Mouse (Mus musculus) testis, adult 2 months (tissue): ENCODE results near the gene 6030468B19Rik. TPM values are rescaled to one million over a fixed set of nuclear protein-coding genes. Genes with fewer than 3 reads are reported as not detected.

ENCODE experiments used
- H3K27ac ChIP-seq: fragments of 200-500 bp; 2 replicates; pipeline ENCODE4 v1.5.1; 2012; ENCODE audit warnings: low read depth, low read length; ENCODE audit not compliant: control insufficient read depth, insufficient read depth
- H3K27me3 ChIP-seq: fragments of 200-500 bp; 2 replicates; pipeline ENCODE4 v1.6.1; 2012; ENCODE audit warnings: mild to moderate bottlenecking, low read length, moderate library complexity; ENCODE audit not compliant: control insufficient read depth, insufficient read depth
- H3K36me3 ChIP-seq: fragments of 200-500 bp; 2 replicates; pipeline ENCODE4 v1.6.1; 2012; ENCODE audit warnings: mild to moderate bottlenecking, low read length; ENCODE audit not compliant: control insufficient read depth, insufficient read depth
- H3K4me1 ChIP-seq: fragments of 200-500 bp; 2 replicates; pipeline ENCODE4 v1.6.1; 2012; ENCODE audit warnings: low read length; ENCODE audit not compliant: control insufficient read depth, insufficient read depth
- H3K4me3 ChIP-seq: fragments of 200-500 bp; 2 replicates; pipeline ENCODE4 v1.5.1; 2012; ENCODE audit warnings: low read depth, mild to moderate bottlenecking, low read length, moderate library complexity, mixed read lengths; ENCODE audit not compliant: control insufficient read depth
- CTCF ChIP-seq: fragments of 200-500 bp; IDR thresholded peaks from 2 replicates; pipeline ENCODE4 v1.5.1; 2012; ENCODE audit warnings: low read depth, mild to moderate bottlenecking, inconsistent platforms, low read length, moderate library complexity; ENCODE audit not compliant: control insufficient read depth, insufficient read depth, insufficient replicate concordance
- POLR2A ChIP-seq: fragments of 200-500 bp; IDR thresholded peaks from 2 replicates; pipeline ENCODE4 v1.6.1; 2012; ENCODE audit warnings: low read depth, mild to moderate bottlenecking, inconsistent platforms, low read length, moderate library complexity; ENCODE audit not compliant: control insufficient read depth
- polyA plus RNA-seq: library from polyadenylated mRNA; depleted of rRNA; stranded (reverse); fragments of >200 nt; gene quantifications from 2 replicates; pipeline ENCODE4 v1.2.3, GENCODE M21; 2012; rRNA removed

Gene 6030468B19Rik
- not detected in 2 replicates for polyA plus RNA-seq

DNA sequence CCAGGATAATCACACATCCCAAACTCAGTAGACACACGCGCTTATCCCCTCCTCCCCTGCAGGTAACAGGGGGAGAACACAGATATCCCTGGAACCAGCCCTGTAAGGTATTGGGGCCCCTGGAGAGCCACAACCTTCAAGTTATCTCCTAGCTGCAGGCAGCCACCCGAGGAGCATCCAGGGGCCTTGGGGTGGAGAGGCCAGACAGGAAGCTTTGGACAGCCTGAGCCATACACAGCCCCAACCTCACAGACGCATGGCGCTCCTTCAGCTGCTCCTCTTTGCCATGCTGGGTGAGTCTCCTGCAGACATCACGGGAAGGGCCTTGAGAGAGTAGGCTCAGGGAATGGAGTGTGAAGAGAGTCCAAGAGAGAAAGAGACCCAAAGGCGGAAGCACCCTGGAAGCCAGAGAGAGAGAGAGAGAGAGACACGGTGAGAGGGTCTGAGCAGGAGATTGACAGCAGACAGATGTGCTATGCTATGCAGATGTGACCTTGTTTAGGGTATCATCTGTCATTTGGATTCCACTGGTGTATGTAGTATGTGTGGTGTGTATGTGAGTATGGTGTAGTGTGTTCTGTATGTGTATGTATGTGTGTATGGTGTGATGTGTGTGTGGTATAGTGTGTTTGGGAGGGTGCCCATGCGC lies at the start of gene 6030468B19Rik:
Gene 6030468B19Rik, plus strand, starts transcription at position 150 of the 649 bp plus-strand sequence.
- no peak for TF ChIP-seq CTCF
- no peak for TF ChIP-seq POLR2A
- Histone ChIP-seq H3K4me1 (no peaks in the 10 kb centered on the region), H3K27me3 (no peaks in the 10 kb centered on the region), H3K36me3 (no peaks in the 10 kb centered on the region), H3K4me3 (no peak within 1 kb of the TSS), H3K27ac (no peak within 1 kb of the TSS)

DNA sequence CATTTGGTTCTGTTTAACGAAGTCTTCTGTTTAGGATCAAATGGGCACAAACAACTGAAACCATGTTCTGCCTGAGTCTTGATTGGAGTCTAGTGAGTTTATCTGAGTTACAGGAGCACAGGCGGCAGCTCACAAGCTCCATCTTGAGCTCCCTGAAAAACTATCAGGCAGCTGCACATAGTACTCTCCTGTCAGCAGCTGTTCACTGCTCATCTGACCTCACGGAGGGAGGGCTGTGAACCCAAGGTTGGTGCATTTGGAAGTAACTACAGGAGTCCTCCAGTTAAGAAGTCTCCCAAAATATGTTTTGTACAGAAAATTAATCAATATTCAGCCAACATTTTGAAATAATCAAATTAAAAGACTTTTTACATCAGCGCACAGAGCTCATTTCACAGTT lies 48.8 kb upstream of the 6030468B19Rik start:
- Histone ChIP-seq H3K36me3 (peaks cover 9% of the 10 kb centered on the region), H3K4me3 (no peak overlapping the region), H3K27ac (no peak overlapping the region), H3K27me3 (no peaks in the 10 kb centered on the region), H3K4me1 (no peaks in the 10 kb centered on the region)
- no peak for TF ChIP-seq CTCF
- TF ChIP-seq POLR2A: no peak

DNA sequence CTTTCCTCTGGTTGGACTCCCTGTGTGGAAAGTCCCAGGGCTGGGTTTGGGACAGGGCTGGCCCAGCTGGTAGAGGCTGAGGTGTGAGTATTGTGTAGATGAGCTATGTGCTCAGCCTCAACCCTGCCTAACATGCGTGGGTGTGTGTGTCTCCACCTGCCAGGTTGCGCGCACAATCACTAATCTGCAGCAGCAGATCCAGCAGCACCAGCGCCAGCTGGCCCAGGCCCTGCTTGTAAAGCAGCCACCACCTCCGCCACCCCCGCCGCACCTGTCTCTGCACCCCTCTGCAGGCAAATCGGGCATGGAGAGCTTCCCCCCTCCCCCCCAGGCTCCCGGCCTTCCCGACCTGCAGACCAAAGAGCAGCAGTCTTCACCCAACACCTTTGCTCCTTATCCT lies 48.0 kb upstream of the 6030468B19Rik start:
- no peak for TF ChIP-seq CTCF
- no peak for TF ChIP-seq POLR2A
- H3K4me3 ChIP-seq: no peak overlapping the region
- no peak overlapping the region for H3K27ac ChIP-seq
- H3K27me3 ChIP-seq: no peaks in the 10 kb centered on the region
- peaks cover 9% of the 10 kb centered on the region for H3K36me3 ChIP-seq
- no peaks in the 10 kb centered on the region for H3K4me1 ChIP-seq

DNA sequence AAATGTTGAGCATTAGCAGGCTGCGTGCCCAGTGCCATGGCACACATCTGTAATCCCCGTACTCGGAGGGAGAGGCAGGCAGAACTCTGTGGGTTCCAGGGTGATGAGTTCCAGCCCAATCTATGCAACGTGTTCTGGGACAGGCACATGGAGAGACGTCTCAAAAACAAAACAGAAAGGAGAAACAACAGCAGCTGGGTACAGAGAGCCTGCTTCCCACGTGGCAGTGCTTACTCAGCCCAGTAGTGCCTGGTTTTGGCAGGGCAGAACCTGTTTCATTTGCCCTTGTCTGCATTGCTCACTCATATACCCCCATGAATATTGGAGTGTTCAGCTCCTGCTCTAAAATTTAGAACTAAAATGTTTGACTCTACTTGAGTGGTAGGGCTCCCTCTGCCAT lies 45.9 kb upstream of the 6030468B19Rik start:
- Histone ChIP-seq H3K4me3 (no peak overlapping the region), H3K36me3 (peaks cover 7% of the 10 kb centered on the region), H3K4me1 (no peaks in the 10 kb centered on the region), H3K27me3 (no peaks in the 10 kb centered on the region), H3K27ac (no peak overlapping the region)
- TF ChIP-seq POLR2A (no peak), CTCF (no peak)

DNA sequence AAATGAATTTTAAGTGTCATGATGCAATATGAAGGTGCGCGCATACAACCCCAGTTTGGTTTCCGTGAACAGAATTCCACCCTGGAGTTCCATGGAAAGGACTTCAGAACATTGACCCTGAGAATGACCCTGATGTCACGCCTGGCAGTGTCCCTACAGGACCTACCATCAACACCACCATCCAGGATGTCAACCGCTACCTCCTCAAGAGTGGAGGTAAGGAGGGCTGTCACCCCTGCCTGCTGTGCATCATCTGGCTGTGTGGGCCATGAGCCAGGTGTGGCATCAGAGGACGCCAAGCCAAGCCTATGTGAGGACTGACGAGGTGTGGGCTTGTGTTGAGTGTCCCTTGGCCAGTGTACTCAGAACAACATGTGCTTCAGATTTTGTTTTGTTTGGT lies 41.6 kb upstream of the 6030468B19Rik start:
- no peaks in the 10 kb centered on the region for H3K4me1 ChIP-seq
- TF ChIP-seq POLR2A: 0 out of 2 replicates have a peak, but pooled peaks have one; percentile 9
- TF ChIP-seq CTCF: no peak
- H3K27ac ChIP-seq: no peak overlapping the region
- H3K27me3 ChIP-seq: no peaks in the 10 kb centered on the region
- peaks cover 9% of the 10 kb centered on the region; the same call in 1 of the 2 replicates for H3K36me3 ChIP-seq
- no peak overlapping the region for H3K4me3 ChIP-seq

DNA sequence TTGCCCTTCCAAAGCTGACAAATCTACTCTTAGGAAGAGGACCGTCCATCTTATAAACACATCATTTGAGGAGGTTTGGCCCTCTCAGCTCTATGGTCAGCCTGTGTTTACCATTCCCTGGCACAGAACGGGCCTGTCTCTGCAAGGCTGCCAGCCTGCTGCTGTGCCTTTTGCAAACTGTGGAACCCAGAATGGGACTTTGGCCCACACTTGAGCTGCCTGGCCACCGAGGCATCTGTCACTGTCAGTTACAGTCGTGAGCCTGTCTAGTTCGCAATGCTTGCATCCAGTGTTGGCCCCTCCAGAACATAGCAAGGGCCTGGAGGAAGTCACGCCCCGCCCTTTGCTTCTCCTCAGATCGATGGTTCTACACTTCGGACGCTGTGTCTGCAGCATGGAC lies 38.2 kb upstream of the 6030468B19Rik start:
- Histone ChIP-seq H3K27ac (no peak overlapping the region), H3K36me3 (peaks cover 9% of the 10 kb centered on the region; the same call in 1 of the 2 replicates), H3K27me3 (no peaks in the 10 kb centered on the region), H3K4me3 (no peak overlapping the region), H3K4me1 (no peaks in the 10 kb centered on the region)
- no peak for TF ChIP-seq POLR2A

DNA sequence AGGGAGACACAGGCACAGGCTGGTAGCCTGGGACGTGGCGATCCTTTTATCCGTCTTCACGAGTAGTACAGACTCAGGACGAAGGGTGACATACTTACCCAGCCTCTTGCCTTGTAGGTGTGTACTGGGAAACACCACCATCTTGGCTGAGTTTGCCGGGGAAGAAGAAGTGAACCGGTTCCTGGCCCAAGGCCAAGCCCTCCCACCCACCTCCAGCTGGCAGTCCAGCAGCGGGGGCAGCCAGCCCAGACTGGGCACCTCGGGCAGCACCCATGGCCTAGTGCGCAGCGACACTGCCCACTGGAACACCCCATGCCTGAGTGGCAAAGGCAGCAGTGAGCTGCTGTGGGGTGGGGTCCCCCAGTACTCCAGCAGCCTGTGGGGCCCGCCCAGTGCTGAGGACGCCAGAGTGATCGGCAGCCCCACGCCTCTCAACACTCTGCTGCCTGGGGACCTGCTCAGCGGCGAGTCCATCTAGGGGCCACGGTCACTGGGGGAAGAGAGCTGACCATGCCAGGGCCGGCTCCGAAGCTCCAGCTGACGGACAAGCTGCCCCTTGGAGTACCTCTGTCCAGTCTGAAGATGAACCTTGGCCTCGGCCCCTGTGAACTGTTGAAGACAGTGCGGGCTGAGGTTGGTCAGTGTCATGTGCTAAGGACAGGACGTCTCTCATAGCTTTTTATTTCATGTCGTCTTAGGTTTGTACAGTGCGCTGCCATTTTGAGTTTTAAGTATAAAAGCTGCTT lies 36.9 kb upstream of the 6030468B19Rik start:
- Histone ChIP-seq H3K27me3 (no peaks in the 10 kb centered on the region), H3K4me1 (no peaks in the 10 kb centered on the region), H3K4me3 (no peak overlapping the region), H3K36me3 (peaks cover 9% of the 10 kb centered on the region; the same call in 1 of the 2 replicates), H3K27ac (no peak overlapping the region)
- no peak for TF ChIP-seq CTCF
- TF ChIP-seq POLR2A: no peak
